7 mouse cellular contexts compared by ENCODE assay signal in genomic region chr11:102429551-102429950, GRCm38 (mm10). TPM values are rescaled to one million over a fixed set of nuclear protein-coding genes. Genes with fewer than 3 reads are reported as not detected.
DNase-seq lines count a peak whose midpoint lies in the region; ATAC-seq and TF ChIP-seq lines count a peak whose summit lies in the region.

No protein-coding gene starts in this region.

- peaks cover 9% of the 10 kb centered on the region; the same call in 1 of the 2 replicates for H3K4me1 ChIP-seq in lung, postnatal 0 days (ENCODE audit: insufficient read depth, low read depth, low read length)
- H3K4me1 ChIP-seq in forebrain, embryonic 15.5 days = peaks cover 30% of the 10 kb centered on the region
- peaks cover 41% of the 10 kb centered on the region for H3K4me1 ChIP-seq in liver, embryonic 12.5 days
- H3K4me1 ChIP-seq in stomach, embryonic 16.5 days (ENCODE audit: control insufficient read depth, insufficient read depth, low read length) = peaks cover 21% of the 10 kb centered on the region

- no peak for ATAC-seq in lung, postnatal 0 days
- no peak for ATAC-seq in forebrain, embryonic 15.5 days (replicated peaks)
- ATAC-seq in liver, embryonic 12.5 days = no peak
- no peak for ATAC-seq in stomach, embryonic 16.5 days (ENCODE audit: insufficient read depth, low FRiP score)

- DNase-seq in lung, postnatal 0 days (ENCODE audit: low spot score) = no peak
- DNase-seq in lung, adult 18-20 months = no peak
- DNase-seq in yolk sac, embryonic 10.5 days (ENCODE audit: low spot score) = no peak
- DNase-seq in thymus, postnatal 4 days = no peak

- peak overlapping the region; percentile 72 for H3K4me3 ChIP-seq in lung, postnatal 0 days (ENCODE audit: low read depth, low read length)
- peak overlapping the region; percentile 72 for H3K4me3 ChIP-seq in forebrain, embryonic 15.5 days
- H3K4me3 ChIP-seq in liver, embryonic 12.5 days = peak overlapping the region; percentile 71
- peak overlapping the region; percentile 73 for H3K4me3 ChIP-seq in stomach, embryonic 16.5 days (replicated peaks; ENCODE audit: low read length)

- H3K36me3 ChIP-seq in lung, postnatal 0 days (ENCODE audit: insufficient read depth, low read length) = no peaks in the 10 kb centered on the region
- H3K36me3 ChIP-seq in forebrain, embryonic 15.5 days = peaks cover under 1% of the 10 kb centered on the region; the same call in 1 of the 2 replicates
- no peaks in the 10 kb centered on the region for H3K36me3 ChIP-seq in liver, embryonic 12.5 days
- no peaks in the 10 kb centered on the region for H3K36me3 ChIP-seq in stomach, embryonic 16.5 days (ENCODE audit: control insufficient read depth, insufficient read depth, low read length)

- no peaks in the 10 kb centered on the region for H3K27me3 ChIP-seq in lung, postnatal 0 days (replicated peaks; ENCODE audit: insufficient read depth, low read length)
- H3K27me3 ChIP-seq in forebrain, embryonic 15.5 days = no peaks in the 10 kb centered on the region; the same call in 1 of the 2 replicates
- H3K27me3 ChIP-seq in liver, embryonic 12.5 days (replicated peaks) = peaks cover 19% of the 10 kb centered on the region
- no peaks in the 10 kb centered on the region for H3K27me3 ChIP-seq in stomach, embryonic 16.5 days (ENCODE audit: control insufficient read depth, insufficient read depth, low read length)

- no peak for TF ChIP-seq EP300 in lung, postnatal 0 days (IDR thresholded peaks at IDR 0.05)

- H3K27ac ChIP-seq in lung, postnatal 0 days (ENCODE audit: low read length) = peak overlapping the region; percentile 22; the same call in 1 of the 2 replicates
- H3K27ac ChIP-seq in forebrain, embryonic 15.5 days (replicated peaks) = peak overlapping the region; percentile 54; the same call in 1 of the 2 replicates
- H3K27ac ChIP-seq in liver, embryonic 12.5 days = 0 out of 2 replicates have a peak overlapping the region, but pooled peaks have one; percentile 33
- H3K27ac ChIP-seq in stomach, embryonic 16.5 days (ENCODE audit: low read length) = no peak overlapping the region

- H3K9ac ChIP-seq in lung, postnatal 0 days (replicated peaks; ENCODE audit: low read depth) = no peak overlapping the region; the same call in 1 of the 2 replicates
- peak overlapping the region; percentile 53 for H3K9ac ChIP-seq in forebrain, embryonic 15.5 days (replicated peaks)
- H3K9ac ChIP-seq in liver, embryonic 12.5 days = peak overlapping the region; percentile 70
- peak overlapping the region; percentile 75 for H3K9ac ChIP-seq in stomach, embryonic 16.5 days (ENCODE audit: low read length)

- H3K4me2 ChIP-seq in lung, postnatal 0 days (replicated peaks; ENCODE audit: low read depth, low read length) = peak overlapping the region; percentile 63
- peak overlapping the region; percentile 99 for H3K4me2 ChIP-seq in forebrain, embryonic 15.5 days (replicated peaks)
- H3K4me2 ChIP-seq in liver, embryonic 12.5 days = peak overlapping the region; percentile 89
- peak overlapping the region; percentile 70 for H3K4me2 ChIP-seq in stomach, embryonic 16.5 days (ENCODE audit: low read depth, low read length)

- no peak for TF ChIP-seq CTCF in lung, postnatal 0 days (IDR thresholded peaks at IDR 0.05)

- no peaks in the 10 kb centered on the region for H3K9me3 ChIP-seq in lung, postnatal 0 days (ENCODE audit: low read length)
- no peaks in the 10 kb centered on the region for H3K9me3 ChIP-seq in forebrain, embryonic 15.5 days
- no peaks in the 10 kb centered on the region for H3K9me3 ChIP-seq in liver, embryonic 12.5 days (replicated peaks)
- no peaks in the 10 kb centered on the region for H3K9me3 ChIP-seq in stomach, embryonic 16.5 days (replicated peaks; ENCODE audit: control insufficient read depth, low read length)

- 26% methylated on average over 3 of the region's 3 CpGs for WGBS in lung, postnatal 0 days
- WGBS in forebrain, embryonic 15.5 days = 48% methylated on average over 3 of the region's 3 CpGs
- 15% methylated on average over 3 of the region's 3 CpGs for WGBS in liver, embryonic 12.5 days (ENCODE audit: insufficient replicate concordance)
- WGBS in stomach, embryonic 16.5 days = 34% methylated on average over 3 of the region's 3 CpGs

RNA-seq across cellular contexts. Expression of gene Grn, which starts 0.6 kb away (rescaled TPM):
- 215 and 223 TPM in 2 replicates for polyA plus RNA-seq in lung, postnatal 0 days (2015; fragmentation: Nextera tagmentation; extraction: Ambion mirVana)
- 61.8 and 62.0 TPM in 2 replicates for polyA plus RNA-seq in forebrain, embryonic 15.5 days (2015; fragmentation: Nextera tagmentation; extraction: Ambion mirVana)
- 55.8 and 58.1 TPM in 2 replicates for polyA plus RNA-seq in liver, embryonic 12.5 days (2016; fragmentation: Nextera tagmentation; extraction: Ambion mirVana)
- 187 and 207 TPM in 2 replicates for polyA plus RNA-seq in stomach, embryonic 16.5 days (2015; fragmentation: Nextera tagmentation; extraction: Ambion mirVana)

RNA-seq across cellular contexts. Expression of gene Fam171a2, which starts 17.9 kb away (rescaled TPM):
- 3.2 and 3.4 TPM in 2 replicates for polyA plus RNA-seq in lung, postnatal 0 days (2015; fragmentation: Nextera tagmentation; extraction: Ambion mirVana)
- polyA plus RNA-seq in forebrain, embryonic 15.5 days (2015; fragmentation: Nextera tagmentation; extraction: Ambion mirVana) = 22.5 and 24.3 TPM in 2 replicates
- 1.3 and 1.9 TPM in 2 replicates for polyA plus RNA-seq in liver, embryonic 12.5 days (2016; fragmentation: Nextera tagmentation; extraction: Ambion mirVana)
- polyA plus RNA-seq in stomach, embryonic 16.5 days (2015; fragmentation: Nextera tagmentation; extraction: Ambion mirVana) = 2.5 and 3.3 TPM in 2 replicates

RNA-seq across cellular contexts. Expression of gene Slc25a39, which starts 21.8 kb away (rescaled TPM):
- polyA plus RNA-seq in lung, postnatal 0 days (2015; fragmentation: Nextera tagmentation; extraction: Ambion mirVana) = 214 TPM in 2 replicates
- polyA plus RNA-seq in forebrain, embryonic 15.5 days (2015; fragmentation: Nextera tagmentation; extraction: Ambion mirVana) = 144 TPM in 2 replicates
- 365 and 367 TPM in 2 replicates for polyA plus RNA-seq in liver, embryonic 12.5 days (2016; fragmentation: Nextera tagmentation; extraction: Ambion mirVana)
- polyA plus RNA-seq in stomach, embryonic 16.5 days (2015; fragmentation: Nextera tagmentation; extraction: Ambion mirVana) = 239 and 243 TPM in 2 replicates

RNA-seq across cellular contexts. Expression of gene Rundc3a, which starts 36.3 kb away (rescaled TPM):
- 1.7 and 1.9 TPM in 2 replicates for polyA plus RNA-seq in lung, postnatal 0 days (2015; fragmentation: Nextera tagmentation; extraction: Ambion mirVana)
- 149 and 150 TPM in 2 replicates for polyA plus RNA-seq in forebrain, embryonic 15.5 days (2015; fragmentation: Nextera tagmentation; extraction: Ambion mirVana)
- polyA plus RNA-seq in liver, embryonic 12.5 days (2016; fragmentation: Nextera tagmentation; extraction: Ambion mirVana) = 1.9 and 2.1 TPM in 2 replicates
- 6.8 and 7.6 TPM in 2 replicates for polyA plus RNA-seq in stomach, embryonic 16.5 days (2015; fragmentation: Nextera tagmentation; extraction: Ambion mirVana)

RNA-seq across cellular contexts. Expression of gene Itga2b, which starts 40.4 kb away (rescaled TPM):
- 13.0 and 14.9 TPM in 2 replicates for polyA plus RNA-seq in lung, postnatal 0 days (2015; fragmentation: Nextera tagmentation; extraction: Ambion mirVana)
- 4.0 and 4.7 TPM in 2 replicates for polyA plus RNA-seq in forebrain, embryonic 15.5 days (2015; fragmentation: Nextera tagmentation; extraction: Ambion mirVana)
- 82.1 and 88.2 TPM in 2 replicates for polyA plus RNA-seq in liver, embryonic 12.5 days (2016; fragmentation: Nextera tagmentation; extraction: Ambion mirVana)
- 8.6 and 10.8 TPM in 2 replicates for polyA plus RNA-seq in stomach, embryonic 16.5 days (2015; fragmentation: Nextera tagmentation; extraction: Ambion mirVana)
